Mouse (Mus musculus) spleen, embryonic (tissue): ENCODE data around the gene Gm3183.
"Not testable (repeated sequence)": the region's sequence is repeated elsewhere in the genome, so short reads cannot be mapped to it uniquely, and the experiment has no call there.

ENCODE experiments used
- CTCF ChIA-PET: fragments of 350-600 bp; sonication (Branson Sonifier 250); formaldehyde crosslinking; loops from one replicate; lab custom pipeline; 2022; lab: Charles Lee

Gm3183 gene

GRCm38 (mm10) chr5:94865136-94865535, at the start of gene Gm3183:
TSS of gene Gm3183 (plus strand) at chr5:94865436.
- CTCF ChIA-PET: not testable (repeated sequence)
